Mouse (Mus musculus) granulocyte monocyte progenitor cell, adult 5-6 weeks (primary cell): ENCODE data around the gene Prl7d1. TPM values are rescaled to one million over a fixed set of nuclear protein-coding genes. Genes with fewer than 3 reads are reported as not detected.
"Not testable (repeated sequence)": the region's sequence is repeated elsewhere in the genome, so short reads cannot be mapped to it uniquely, and the experiment has no call there.

Experiments
- ATAC-seq: replicated peaks from 2 replicates; pipeline ENCODE4 v1.8.0; 2016; ENCODE audit warnings: mild to moderate bottlenecking, moderate TSS enrichment, inconsistent platforms; ENCODE audit not compliant: poor library complexity, severe bottlenecking
- total RNA-seq, 2 experiments: library from RNA; stranded (forward) in 1 of 2; stranded (reverse) in 1 of 2; fragments of 200-712, 200-1000 nt in 1 of 2; fragments of >200 nt in 1 of 2; fragmentation: Nextera tagmentation in 1 of 2; gene quantifications; 2 replicates each; pipeline ENCODE4 v1.2.3; 2014 to 2017

Gene Prl7d1
- not detected in 2 replicates for total RNA-seq (2014; fragmentation: Nextera tagmentation)
- not detected in 2 replicates for total RNA-seq (2017)

DNA sequence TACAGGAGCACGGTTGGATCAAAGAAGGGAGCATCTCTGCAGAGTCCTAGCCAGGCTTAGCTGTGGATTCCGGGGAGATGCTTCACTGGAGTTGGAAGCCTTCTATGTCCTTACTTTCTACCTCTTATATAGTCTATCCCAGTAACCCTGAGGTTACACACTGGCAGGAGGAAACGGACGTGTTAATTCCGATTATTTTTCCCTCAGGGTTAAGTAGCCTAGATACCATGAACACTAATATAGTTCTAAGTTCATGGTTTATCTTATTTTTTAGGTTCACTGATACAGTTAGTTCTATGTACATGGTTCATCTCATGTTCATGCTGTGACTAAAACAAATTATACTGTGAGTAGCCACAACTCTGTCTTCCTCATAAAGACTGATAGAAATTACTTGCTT lies at the start of gene Prl7d1:
Gene Prl7d1 (minus strand): TSS at position 101 of the 400 bp plus-strand sequence.
- no peak for ATAC-seq

DNA sequence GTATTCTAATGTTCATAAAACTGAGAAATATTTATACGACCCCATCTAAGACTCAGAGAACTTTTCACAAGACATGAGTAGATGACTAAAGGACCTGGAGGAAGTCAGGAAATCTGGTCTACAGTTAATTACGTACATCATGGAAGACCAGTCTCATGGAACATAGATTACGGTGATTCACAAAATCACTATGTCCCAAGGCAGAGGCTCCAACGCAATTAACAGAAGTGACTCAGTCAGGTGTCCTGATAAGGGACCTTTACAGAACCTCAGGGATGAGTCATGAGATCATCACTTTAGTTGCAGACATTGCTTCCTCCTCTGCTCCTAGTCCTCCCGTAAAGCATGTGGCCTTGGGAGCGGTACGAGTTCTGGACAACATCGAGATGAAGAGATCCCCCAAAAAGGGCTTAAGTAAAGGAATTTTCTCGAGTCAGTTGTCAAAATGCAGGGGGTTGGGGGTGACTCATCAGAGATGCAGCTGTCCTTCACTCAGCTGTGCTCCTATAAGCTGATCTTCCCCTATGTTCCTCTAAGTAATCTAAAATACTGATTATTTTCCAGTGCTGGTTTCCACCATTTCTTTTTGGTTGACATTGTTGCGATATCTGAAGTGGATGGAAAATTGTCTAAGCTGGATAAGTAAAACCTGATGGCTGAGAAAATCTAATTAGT lies 18.1 kb upstream of the Prl7d1 start:
- ATAC-seq, result no peak

DNA sequence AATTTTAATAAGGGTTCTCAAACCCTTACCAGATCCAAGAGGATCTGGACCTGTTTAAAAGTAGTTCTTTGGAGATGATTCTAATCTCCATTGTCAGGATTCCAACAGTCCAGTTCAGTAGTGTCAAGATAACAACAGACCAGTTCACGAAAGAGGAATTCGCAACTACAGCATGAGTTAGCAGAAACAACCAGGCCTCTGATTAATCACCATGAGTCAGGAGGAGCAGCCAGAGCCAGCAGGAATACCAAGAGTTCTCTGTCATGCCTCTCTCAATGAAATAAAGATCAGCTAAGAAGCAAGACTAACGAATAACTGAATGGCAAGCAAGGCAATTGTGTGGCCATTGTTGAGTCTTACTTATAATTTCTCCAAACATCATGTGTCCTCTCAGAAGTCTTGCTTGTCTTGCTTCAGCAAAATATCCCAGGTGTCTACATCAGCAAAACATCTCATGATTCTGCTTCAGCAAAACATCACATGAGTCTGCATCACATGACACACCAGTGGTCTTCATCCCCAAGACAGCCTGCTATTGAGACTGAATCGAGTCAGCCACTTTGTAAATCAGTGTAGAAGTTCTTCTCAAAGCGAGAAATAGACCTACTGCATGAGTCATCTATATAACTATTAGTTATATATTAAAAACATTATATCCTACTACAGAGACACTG lies 13.9 kb upstream of the Prl7d1 start:
- ATAC-seq, result not testable (repeated sequence)

DNA sequence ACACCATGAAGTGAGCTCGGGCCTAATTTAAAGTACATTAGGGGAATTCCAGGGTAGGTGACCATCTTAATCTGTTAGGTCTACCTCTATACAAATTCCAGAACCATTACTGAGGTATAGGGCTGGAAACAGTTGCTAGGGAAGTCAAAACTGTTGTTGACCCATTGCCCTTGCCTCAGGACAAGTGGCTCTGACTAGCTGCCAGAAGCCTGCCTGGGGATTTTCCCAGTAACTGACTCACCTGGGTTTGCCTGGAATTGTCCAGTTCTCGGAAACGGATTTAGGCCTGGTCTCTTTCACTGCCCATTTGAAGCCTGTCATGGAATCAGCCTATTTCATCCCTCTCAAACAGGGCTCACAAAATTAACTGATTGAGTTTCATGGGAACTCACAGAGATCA lies 8.5 kb upstream of the Prl7d1 start:
- ATAC-seq, result not testable (repeated sequence)

DNA sequence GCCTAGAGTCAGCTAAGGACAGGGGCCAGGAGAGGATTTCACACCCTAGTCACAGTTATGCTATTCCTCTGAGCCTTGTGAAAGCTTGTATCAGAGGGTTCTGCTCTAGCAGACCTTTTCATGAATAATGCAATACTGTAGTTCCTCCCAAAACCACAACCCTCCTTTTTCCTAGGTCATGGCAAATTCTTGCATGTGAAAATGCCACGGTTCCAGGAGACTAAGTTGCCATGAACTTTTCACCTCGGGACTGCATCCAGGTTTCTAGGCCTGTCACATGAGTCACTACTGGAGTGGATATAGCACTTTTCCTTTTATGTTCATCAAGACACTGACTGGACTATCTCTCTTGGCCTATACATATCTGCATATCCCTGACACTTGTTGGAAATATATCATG lies 10.0 kb downstream of the Prl7d1 start:
- no peak for ATAC-seq

DNA sequence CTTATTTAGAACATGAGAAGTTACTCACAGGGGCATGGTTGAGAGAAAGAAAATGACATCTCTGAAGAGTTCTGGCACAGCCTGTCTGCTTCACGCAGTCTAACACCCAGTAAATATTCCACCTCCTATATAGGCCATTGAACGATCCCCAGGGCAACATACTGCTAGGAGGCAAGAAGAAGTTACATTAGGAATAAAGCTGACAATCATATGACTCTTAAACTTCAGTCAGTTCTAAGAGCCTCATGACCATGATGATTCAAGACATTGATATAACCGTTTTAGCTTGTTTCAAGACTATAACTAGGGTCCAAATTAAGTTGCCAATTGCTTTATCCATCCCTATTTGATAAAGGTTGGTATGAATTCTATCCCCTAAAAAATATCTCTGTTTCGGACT lies 48.6 kb downstream of the Prl7d1 start, which contains the start of gene Prl7a2:
Gene Prl7a2 (minus strand): TSS at position 101 of the 400 bp plus-strand sequence.
- no peak for ATAC-seq

DNA sequence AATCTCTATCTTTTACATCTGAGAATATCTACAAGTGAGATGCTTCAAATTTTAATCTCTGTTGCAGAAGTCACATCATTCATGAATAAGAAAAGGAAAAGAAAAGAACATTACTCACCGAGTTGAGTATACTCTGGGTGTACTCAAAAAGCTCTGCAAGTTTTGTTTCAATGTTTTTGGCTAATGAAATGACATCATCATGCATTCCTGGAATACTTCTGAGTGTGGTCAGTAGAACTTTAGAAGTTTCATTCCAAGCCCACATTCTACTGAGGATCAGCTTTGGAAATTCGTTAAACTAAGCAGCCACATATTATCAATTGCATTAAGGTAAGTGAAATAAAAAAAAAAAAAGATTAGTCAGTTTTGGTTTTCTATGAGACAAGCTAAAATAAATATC lies 55.8 kb downstream of the Prl7d1 start:
- ATAC-seq, result no peak

Other genes with a start within 250 kb of the Prl7d1 start
- not detected in 2 replicates for gene Prl8a8, start 203.5 kb downstream of the Prl7d1 start, total RNA-seq (2014; fragmentation: Nextera tagmentation)
- gene Prl8a8, start 203.5 kb downstream of the Prl7d1 start, total RNA-seq (2017), result not detected in 2 replicates
- gene Prl8a9, start 152.1 kb downstream of the Prl7d1 start, total RNA-seq (2014; fragmentation: Nextera tagmentation), result not detected in 2 replicates
- gene Prl8a9, start 152.1 kb downstream of the Prl7d1 start, total RNA-seq (2017), result not detected in 2 replicates
- gene Prl8a1, start 134.6 kb downstream of the Prl7d1 start, total RNA-seq (2014; fragmentation: Nextera tagmentation), result not detected in 2 replicates
- not detected in 2 replicates for gene Prl8a1, start 134.6 kb downstream of the Prl7d1 start, total RNA-seq (2017)
- not detected in 2 replicates for gene Prl7b1, start 106.2 kb downstream of the Prl7d1 start, total RNA-seq (2014; fragmentation: Nextera tagmentation)
- gene Prl7b1, start 106.2 kb downstream of the Prl7d1 start, total RNA-seq (2017), result not detected in 2 replicates
- not detected in 2 replicates for gene Prl7a1, start 74.2 kb downstream of the Prl7d1 start, total RNA-seq (2014; fragmentation: Nextera tagmentation)
- not detected in 2 replicates for gene Prl7a1, start 74.2 kb downstream of the Prl7d1 start, total RNA-seq (2017)
- not detected in 2 replicates for gene Prl7a2, start 48.7 kb downstream of the Prl7d1 start, total RNA-seq (2014; fragmentation: Nextera tagmentation)
- gene Prl7a2, start 48.7 kb downstream of the Prl7d1 start, total RNA-seq (2017), result not detected in 2 replicates
- gene Prl7c1, start 64.1 kb upstream of the Prl7d1 start, total RNA-seq (2014; fragmentation: Nextera tagmentation), result not detected in 2 replicates
- gene Prl7c1, start 64.1 kb upstream of the Prl7d1 start, total RNA-seq (2017), result not detected in 2 replicates
- gene Prl2a1, start 84.9 kb upstream of the Prl7d1 start, total RNA-seq (2014; fragmentation: Nextera tagmentation), result not detected in 2 replicates
- gene Prl2a1, start 84.9 kb upstream of the Prl7d1 start, total RNA-seq (2017), result not detected in 2 replicates
- gene Prl2c1, start 132.6 kb upstream of the Prl7d1 start, total RNA-seq (2014; fragmentation: Nextera tagmentation), result not detected in 2 replicates
- gene Prl2c1, start 132.6 kb upstream of the Prl7d1 start, total RNA-seq (2017), result not detected in 2 replicates